Mouse (Mus musculus): ENCODE measurements at regions not wholly inside any gene's neighbourhood (a gene's known extent, or its start where the extent isn't known, plus 50 kb on each side); places are given as distances from the start of the nearest gene placed in this dataset.

GRCm38 (mm10) chr16:5742716-5743507 lies 142.2 kb upstream of the Rbfox1 start:
- DNase-seq (ENCODE audit: low spot score): no peak
- no peak for ATAC-seq (replicated peaks; ENCODE audit: low FRiP score, low read depth)
- no peaks in the 10 kb centered on the region for H3K4me1 ChIP-seq (replicated peaks; ENCODE audit: insufficient read depth, low read length)
- H3K9ac ChIP-seq (ENCODE audit: low read depth, low read length): no peak overlapping the region
- WGBS: 58% methylated on average over 4 of the region's 4 CpGs
- H3K27ac ChIP-seq: no peak overlapping the region
- H3K9me3 ChIP-seq (replicated peaks; ENCODE audit: low read length): no peaks in the 10 kb centered on the region
- H3K4me2 ChIP-seq (ENCODE audit: low read length): no peak overlapping the region
- H3K4me3 ChIP-seq (replicated peaks; ENCODE audit: low read depth, low read length): no peak overlapping the region
- no peaks in the 10 kb centered on the region for H3K27me3 ChIP-seq (ENCODE audit: insufficient read depth, low read length)
- no peak for TF ChIP-seq CTCF (IDR thresholded peaks at IDR 0.05; ENCODE audit: low read depth)
- H3K36me3 ChIP-seq (ENCODE audit: insufficient read depth, low read length): no peaks in the 10 kb centered on the region

GRCm38 (mm10) chr16:5740776-5741175 lies 144.4 kb upstream of the Rbfox1 start:
- WGBS: 76% methylated on average over 7 of the region's 7 CpGs
- ATAC-seq (replicated peaks; ENCODE audit: low FRiP score, low read depth): no peak

GRCm38 (mm10) chr16:5733608-5734007 lies 151.5 kb upstream of the Rbfox1 start:
- no peak overlapping the region for H3K27ac ChIP-seq
- 63% methylated on average over 4 of the region's 4 CpGs for WGBS
- peak; percentile 17; the same call in 1 of the 2 replicates for TF ChIP-seq CTCF (IDR thresholded peaks at IDR 0.05; ENCODE audit: low read depth)
- DNase-seq (ENCODE audit: low spot score) (no peak), ATAC-seq (replicated peaks; ENCODE audit: low FRiP score, low read depth) (no peak)
- no peaks in the 10 kb centered on the region for H3K4me1 ChIP-seq (replicated peaks; ENCODE audit: insufficient read depth, low read length)
- no peak overlapping the region for H3K4me2 ChIP-seq (ENCODE audit: low read length)
- no peaks in the 10 kb centered on the region for H3K27me3 ChIP-seq (ENCODE audit: insufficient read depth, low read length)
- no peak overlapping the region for H3K4me3 ChIP-seq (replicated peaks; ENCODE audit: low read depth, low read length)
- H3K36me3 ChIP-seq (ENCODE audit: insufficient read depth, low read length): no peaks in the 10 kb centered on the region
- no peak overlapping the region for H3K9ac ChIP-seq (ENCODE audit: low read depth, low read length)
- H3K9me3 ChIP-seq (replicated peaks; ENCODE audit: low read length): no peaks in the 10 kb centered on the region

More at GRCm38 (mm10) chr16:5740776-5741175, 144.4 kb upstream of the Rbfox1 start:
- DNase-seq (ENCODE audit: low spot score): no peak
- no peak for TF ChIP-seq CTCF (IDR thresholded peaks at IDR 0.05; ENCODE audit: low read depth)
- H3K9ac ChIP-seq (ENCODE audit: low read depth, low read length): no peak overlapping the region
- no peak overlapping the region for H3K4me3 ChIP-seq (replicated peaks; ENCODE audit: low read depth, low read length)
- no peaks in the 10 kb centered on the region for H3K36me3 ChIP-seq (ENCODE audit: insufficient read depth, low read length)
- no peaks in the 10 kb centered on the region for H3K27me3 ChIP-seq (ENCODE audit: insufficient read depth, low read length)
- H3K27ac ChIP-seq: no peak overlapping the region
- H3K4me2 ChIP-seq (ENCODE audit: low read length): no peak overlapping the region
- H3K4me1 ChIP-seq (replicated peaks; ENCODE audit: insufficient read depth, low read length): no peaks in the 10 kb centered on the region
- no peaks in the 10 kb centered on the region for H3K9me3 ChIP-seq (replicated peaks; ENCODE audit: low read length)

GRCm38 (mm10) chr16:5722506-5722905 lies 162.6 kb upstream of the Rbfox1 start:
- Histone ChIP-seq H3K27me3 (ENCODE audit: insufficient read depth, low read length) (no peaks in the 10 kb centered on the region), H3K4me3 (replicated peaks; ENCODE audit: low read depth, low read length) (no peak overlapping the region), H3K9ac (ENCODE audit: low read depth, low read length) (no peak overlapping the region), H3K4me1 (replicated peaks; ENCODE audit: insufficient read depth, low read length) (no peaks in the 10 kb centered on the region), H3K27ac (no peak overlapping the region), H3K9me3 (replicated peaks; ENCODE audit: low read length) (no peaks in the 10 kb centered on the region), H3K4me2 (ENCODE audit: low read length) (no peak overlapping the region), H3K36me3 (ENCODE audit: insufficient read depth, low read length) (no peaks in the 10 kb centered on the region)
- no peak for TF ChIP-seq CTCF (IDR thresholded peaks at IDR 0.05; ENCODE audit: low read depth)
- DNase-seq (ENCODE audit: low spot score) (no peak), ATAC-seq (replicated peaks; ENCODE audit: low FRiP score, low read depth) (no peak)

GRCm38 (mm10) chr16:5713476-5713875 lies 171.7 kb upstream of the Rbfox1 start:
- no peaks in the 10 kb centered on the region for H3K36me3 ChIP-seq (ENCODE audit: insufficient read depth, low read length)
- TF ChIP-seq CTCF (IDR thresholded peaks at IDR 0.05; ENCODE audit: low read depth): no peak
- no peak overlapping the region for H3K4me3 ChIP-seq (replicated peaks; ENCODE audit: low read depth, low read length)
- no peaks in the 10 kb centered on the region for H3K27me3 ChIP-seq (ENCODE audit: insufficient read depth, low read length)
- no peak overlapping the region for H3K9ac ChIP-seq (ENCODE audit: low read depth, low read length)
- no peak for DNase-seq (ENCODE audit: low spot score)
- 87% methylated on average over 4 of the region's 4 CpGs for WGBS
- H3K4me2 ChIP-seq (ENCODE audit: low read length): no peak overlapping the region
- H3K27ac ChIP-seq: no peak overlapping the region
- H3K4me1 ChIP-seq (replicated peaks; ENCODE audit: insufficient read depth, low read length): no peaks in the 10 kb centered on the region
- no peaks in the 10 kb centered on the region for H3K9me3 ChIP-seq (replicated peaks; ENCODE audit: low read length)
- no peak for ATAC-seq (replicated peaks; ENCODE audit: low FRiP score, low read depth)

- DNase-seq (ENCODE audit: low spot score) (no peak), ATAC-seq (replicated peaks; ENCODE audit: low FRiP score, low read depth) (no peak)
- Histone ChIP-seq H3K9me3 (replicated peaks; ENCODE audit: low read length) (no peaks in the 10 kb centered on the region), H3K9ac (ENCODE audit: low read depth, low read length) (no peak overlapping the region), H3K27me3 (ENCODE audit: insufficient read depth, low read length) (no peaks in the 10 kb centered on the region), H3K4me3 (replicated peaks; ENCODE audit: low read depth, low read length) (no peak overlapping the region), H3K27ac (no peak overlapping the region), H3K4me1 (replicated peaks; ENCODE audit: insufficient read depth, low read length) (no peaks in the 10 kb centered on the region), H3K36me3 (ENCODE audit: insufficient read depth, low read length) (no peaks in the 10 kb centered on the region), H3K4me2 (ENCODE audit: low read length) (no peak overlapping the region)
- no peak for TF ChIP-seq CTCF (IDR thresholded peaks at IDR 0.05; ENCODE audit: low read depth)
- 73% methylated on average over 5 of the region's 5 CpGs for WGBS
Observed at GRCm38 (mm10) chr16:5709831-5710230, 175.3 kb upstream of the Rbfox1 start.
